Mouse (Mus musculus) liver, embryonic 14.5 days (tissue): ENCODE results near the gene Inpp4b. TPM values are rescaled to one million over a fixed set of nuclear protein-coding genes. Genes with fewer than 3 reads are reported as not detected.

ENCODE experiments used
- ATAC-seq: fragments of 200-750 bp; cut with Nextera tagmentation; 2 replicates; pipeline ENCODE4 v1.8.0; 2017; ENCODE audit warnings: moderate number of reproducible peaks, mild to moderate bottlenecking, moderate library complexity; ENCODE audit not compliant: insufficient read depth
- DNase-seq, 3 experiments: peaks; one replicate each; pipeline ENCODE4 v3.0.0-alpha.2; 2012 to 2013; ENCODE audit warnings: low read depth in 3 of 3, low spot score in 3 of 3
- H3K27ac ChIP-seq: fragments of 300-500 bp; sonication (generic); 2 replicates; pipeline ENCODE4 v1.5.1; 2014; ENCODE audit warnings: moderate library complexity, mild to moderate bottlenecking, control low read depth, inconsistent platforms
- H3K27me3 ChIP-seq: fragments of 300-500 bp; sonication (generic); 2 replicates; pipeline ENCODE4 v1.6.1; 2014; ENCODE audit warnings: mild to moderate bottlenecking, low read length, moderate library complexity; ENCODE audit not compliant: control insufficient read depth, insufficient read depth
- H3K36me3 ChIP-seq: fragments of 300-500 bp; sonication (generic); replicated peaks from 2 replicates; pipeline ENCODE4 v1.6.1; 2014; ENCODE audit warnings: low read depth; ENCODE audit not compliant: control insufficient read depth, insufficient read depth
- H3K4me1 ChIP-seq, 2 experiments: fragments of 200-500 bp in 1 of 2; fragments of 300-500 bp in 1 of 2; sonication (generic) in 1 of 2; replicated peaks; 2 replicates each; pipeline ENCODE4 v1.6.1; 2012 to 2014; ENCODE audit warnings: antibody characterized with exemption in 1 of 2, inconsistent platforms in 1 of 2, low read length in 1 of 2; ENCODE audit not compliant: control insufficient read depth in 2 of 2, insufficient read depth in 2 of 2
- H3K4me2 ChIP-seq: fragments of 300-500 bp; sonication (generic); 2 replicates; pipeline ENCODE4 v1.6.1; 2014; ENCODE audit warnings: low read depth, mild to moderate bottlenecking, control low read depth, moderate library complexity
- H3K4me3 ChIP-seq, 2 experiments: fragments of 200-500 bp in 1 of 2; fragments of 300-500 bp in 1 of 2; sonication (generic) in 1 of 2; 2 replicates each; pipeline ENCODE4 v1.5.1; 2012 to 2014; ENCODE audit warnings: low read depth in 2 of 2, low read length in 2 of 2, mild to moderate bottlenecking in 2 of 2, control low read depth in 1 of 2, inconsistent platforms in 1 of 2, moderate library complexity in 1 of 2; ENCODE audit not compliant: insufficient read depth in 1 of 2
- H3K9ac ChIP-seq: fragments of 300-500 bp; sonication (generic); replicated peaks from 2 replicates; pipeline ENCODE4 v1.6.1; 2014; ENCODE audit warnings: mild to moderate bottlenecking, control low read depth, moderate library complexity
- H3K9me3 ChIP-seq: fragments of 300-500 bp; sonication (generic); 2 replicates; pipeline ENCODE4 v1.6.1; 2016; ENCODE audit warnings: low read length, mixed read lengths; ENCODE audit not compliant: control insufficient read depth
- CTCF ChIP-seq: IDR thresholded peaks from 2 replicates; pipeline ENCODE4 v1.5.1; 2016; ENCODE audit warnings: antibody characterized with exemption, low read depth, control low read depth
- EP300 ChIP-seq: IDR thresholded peaks from 2 replicates; pipeline ENCODE4 v1.6.1; 2016; ENCODE audit warnings: antibody characterized with exemption, low read depth
- WGBS: fragments of 180-500 bp; shearing (Covaris S2); extraction: QIAGEN DNeasy Blood & Tissue Kit; methylation state at CpG from one replicate; pipeline ENCODE4 v1.1.7; 2014; ENCODE audit not compliant: insufficient replicate concordance; 5-methylcytosine and 5-hydroxymethylcytosine counted together
- polyA plus RNA-seq, 2 experiments: library from polyadenylated mRNA; depleted of rRNA in 1 of 2; stranded (reverse) in 1 of 2; unstranded in 1 of 2; fragments of >200 nt; fragmentation: Nextera tagmentation in 1 of 2; extraction: Ambion mirVana in 1 of 2; gene quantifications; 2 replicates each; pipeline versions ENCODE4 v1.2.1 to v1.2.3; 2012 to 2014

Inpp4b gene
- polyA plus RNA-seq, 2 experiments: 0.25 to 1.8 TPM

- no peak for ATAC-seq
- WGBS: 52% methylated on average over 5 of the region's 5 CpGs
- H3K4me1 ChIP-seq: no peaks in the 10 kb centered on the region
- H3K27ac ChIP-seq: no peak overlapping the region
- no peaks in the 10 kb centered on the region for H3K9me3 ChIP-seq
- TF ChIP-seq CTCF (no peak), EP300 (no peak)
- H3K9ac ChIP-seq: no peak overlapping the region
- H3K27me3 ChIP-seq: no peaks in the 10 kb centered on the region
- H3K4me3 ChIP-seq: no peak overlapping the region
- H3K36me3 ChIP-seq: no peaks in the 10 kb centered on the region
- no peak for DNase-seq
- no peak overlapping the region for H3K4me2 ChIP-seq
These were observed 28.3 kb downstream of the Inpp4b start for GRCm38 (mm10) chr8:81370607-81371006.

- Histone ChIP-seq H3K4me2 (no peak overlapping the region), H3K9me3 (no peaks in the 10 kb centered on the region), H3K9ac (no peak overlapping the region), H3K27ac (no peak overlapping the region), H3K27me3 (no peaks in the 10 kb centered on the region), H3K36me3 (no peaks in the 10 kb centered on the region), H3K4me3 (no peak overlapping the region), H3K4me1 (no peaks in the 10 kb centered on the region)
- 66% methylated on average over 4 of the region's 4 CpGs for WGBS
- no peak for TF ChIP-seq CTCF
- no peak for TF ChIP-seq EP300
- no peak for DNase-seq
- ATAC-seq: no peak
These were observed 29.5 kb downstream of the Inpp4b start for GRCm38 (mm10) chr8:81371844-81372243.

GRCm38 (mm10) chr8:81374877-81375475 lies 32.6 kb downstream of the Inpp4b start:
- TF ChIP-seq EP300 (no peak), CTCF (no peak)
- WGBS: 41% methylated on average over 4 of the region's 4 CpGs

GRCm38 (mm10) chr8:81388953-81389352 lies 46.6 kb downstream of the Inpp4b start:
- H3K4me1 ChIP-seq: no peaks in the 10 kb centered on the region
- H3K9ac ChIP-seq: no peak overlapping the region
- no peak for ATAC-seq
- no peak overlapping the region for H3K27ac ChIP-seq
- no peaks in the 10 kb centered on the region for H3K27me3 ChIP-seq
- TF ChIP-seq EP300 (no peak), CTCF (no peak)
- no peaks in the 10 kb centered on the region for H3K36me3 ChIP-seq
- 67% methylated on average over 6 of the region's 6 CpGs for WGBS
- no peak overlapping the region for H3K4me3 ChIP-seq
- no peak for DNase-seq
- no peaks in the 10 kb centered on the region for H3K9me3 ChIP-seq
- H3K4me2 ChIP-seq: no peak overlapping the region

More at GRCm38 (mm10) chr8:81374877-81375475, 32.6 kb downstream of the Inpp4b start:
- ATAC-seq: no peak
- no peaks in the 10 kb centered on the region for H3K9me3 ChIP-seq
- H3K27me3 ChIP-seq: no peaks in the 10 kb centered on the region
- no peak overlapping the region for H3K4me3 ChIP-seq
- no peak overlapping the region for H3K4me2 ChIP-seq
- no peaks in the 10 kb centered on the region for H3K4me1 ChIP-seq
- no peaks in the 10 kb centered on the region for H3K36me3 ChIP-seq
- H3K27ac ChIP-seq: no peak overlapping the region
- no peak overlapping the region for H3K9ac ChIP-seq
- no peak for DNase-seq

- DNase-seq (no peak), ATAC-seq (no peak)
- Histone ChIP-seq H3K4me2 (no peak overlapping the region), H3K4me3 (no peak overlapping the region), H3K27ac (no peak overlapping the region), H3K9ac (no peak overlapping the region), H3K4me1 (no peaks in the 10 kb centered on the region), H3K9me3 (no peaks in the 10 kb centered on the region), H3K36me3 (no peaks in the 10 kb centered on the region), H3K27me3 (no peaks in the 10 kb centered on the region)
- TF ChIP-seq CTCF: no peak
- TF ChIP-seq EP300: no peak
These were observed 56.7 kb downstream of the Inpp4b start for GRCm38 (mm10) chr8:81399071-81399470.
